Mouse (Mus musculus): ENCODE measurements around the gene Hnf1a. TPM values are rescaled to one million over a fixed set of nuclear protein-coding genes. Genes with fewer than 3 reads are reported as not detected.

Hnf1a gene
- polyA plus RNA-seq, 1 experiment from 2014 or later = 0.06 TPM

GRCm38 (mm10) chr5:115009961-115010360 is 39.1 kb upstream of the Hnf1a start:
- 61% methylated on average over 3 of the region's 3 CpGs for whole genome bisulfite sequencing
- Histone ChIP-seq H3K4me3 (replicated peaks; ENCODE audit: low read length) (no peak overlapping the region), H3K4me1 (replicated peaks; ENCODE audit: control insufficient read depth, insufficient read depth, low read length) (peaks cover 25% of the 10 kb centered on the region), H3K27me3 (replicated peaks; ENCODE audit: control insufficient read depth, insufficient read depth, low read length) (no peaks in the 10 kb centered on the region), H3K9me3 (ENCODE audit: control insufficient read depth, low read length) (no peaks in the 10 kb centered on the region), H3K36me3 (ENCODE audit: control insufficient read depth, insufficient read depth) (no peaks in the 10 kb centered on the region), H3K27ac (ENCODE audit: low read length) (no peak overlapping the region), H3K4me2 (ENCODE audit: low read length) (no peak overlapping the region), H3K9ac (replicated peaks; ENCODE audit: low read depth, low read length) (no peak overlapping the region)
- no peak for ATAC-seq

GRCm38 (mm10) chr5:115009143-115009542 is 38.2 kb upstream of the Hnf1a start:
- no peak overlapping the region for H3K4me3 ChIP-seq (replicated peaks; ENCODE audit: low read length)
- H3K27ac ChIP-seq (ENCODE audit: low read length) = no peak overlapping the region
- H3K4me2 ChIP-seq (ENCODE audit: low read length) = no peak overlapping the region
- H3K4me1 ChIP-seq (replicated peaks; ENCODE audit: control insufficient read depth, insufficient read depth, low read length) = peaks cover 20% of the 10 kb centered on the region
- no peaks in the 10 kb centered on the region for H3K9me3 ChIP-seq (ENCODE audit: control insufficient read depth, low read length)
- H3K36me3 ChIP-seq (ENCODE audit: control insufficient read depth, insufficient read depth) = no peaks in the 10 kb centered on the region
- H3K9ac ChIP-seq (replicated peaks; ENCODE audit: low read depth, low read length) = no peak overlapping the region
- no peaks in the 10 kb centered on the region for H3K27me3 ChIP-seq (replicated peaks; ENCODE audit: control insufficient read depth, insufficient read depth, low read length)
- ATAC-seq = no peak
- WGBS = 93% methylated on average over 6 of the region's 6 CpGs

GRCm38 (mm10) chr5:115008307-115008706 is 37.4 kb upstream of the Hnf1a start:
- WGBS = 93% methylated on average over 7 of the region's 7 CpGs
- H3K36me3 ChIP-seq (ENCODE audit: control insufficient read depth, insufficient read depth) = no peaks in the 10 kb centered on the region
- no peak for ATAC-seq
- no peak overlapping the region for H3K27ac ChIP-seq (ENCODE audit: low read length)
- H3K27me3 ChIP-seq (replicated peaks; ENCODE audit: control insufficient read depth, insufficient read depth, low read length) = no peaks in the 10 kb centered on the region
- no peak overlapping the region for H3K4me2 ChIP-seq (ENCODE audit: low read length)
- H3K4me3 ChIP-seq (replicated peaks; ENCODE audit: low read length) = no peak overlapping the region
- H3K9me3 ChIP-seq (ENCODE audit: control insufficient read depth, low read length) = no peaks in the 10 kb centered on the region
- no peak overlapping the region for H3K9ac ChIP-seq (replicated peaks; ENCODE audit: low read depth, low read length)
- peaks cover 16% of the 10 kb centered on the region for H3K4me1 ChIP-seq (replicated peaks; ENCODE audit: control insufficient read depth, insufficient read depth, low read length)

- no peak overlapping the region for H3K4me2 ChIP-seq (ENCODE audit: low read length)
- ATAC-seq = no peak
- no peaks in the 10 kb centered on the region for H3K27me3 ChIP-seq (replicated peaks; ENCODE audit: control insufficient read depth, insufficient read depth, low read length)
- H3K27ac ChIP-seq (ENCODE audit: low read length) = no peak overlapping the region
- no peak overlapping the region for H3K9ac ChIP-seq (replicated peaks; ENCODE audit: low read depth, low read length)
- H3K4me1 ChIP-seq (replicated peaks; ENCODE audit: control insufficient read depth, insufficient read depth, low read length) = peaks cover 11% of the 10 kb centered on the region
- H3K9me3 ChIP-seq (ENCODE audit: control insufficient read depth, low read length) = no peaks in the 10 kb centered on the region
- WGBS = 73% methylated on average over 5 of the region's 5 CpGs
- no peak overlapping the region for H3K4me3 ChIP-seq (replicated peaks; ENCODE audit: low read length)
- H3K36me3 ChIP-seq (ENCODE audit: control insufficient read depth, insufficient read depth) = no peaks in the 10 kb centered on the region
These were observed 36.9 kb upstream of the Hnf1a start for GRCm38 (mm10) chr5:115007768-115008167.

- 81% methylated on average over 13 of the region's 13 CpGs for WGBS
- Histone ChIP-seq H3K9ac (replicated peaks; ENCODE audit: low read depth, low read length) (no peak overlapping the region), H3K4me2 (ENCODE audit: low read length) (no peak overlapping the region), H3K36me3 (ENCODE audit: control insufficient read depth, insufficient read depth) (no peaks in the 10 kb centered on the region), H3K4me1 (replicated peaks; ENCODE audit: control insufficient read depth, insufficient read depth, low read length) (no peaks in the 10 kb centered on the region), H3K27me3 (replicated peaks; ENCODE audit: control insufficient read depth, insufficient read depth, low read length) (no peaks in the 10 kb centered on the region), H3K4me3 (replicated peaks; ENCODE audit: low read length) (no peak overlapping the region), H3K9me3 (ENCODE audit: control insufficient read depth, low read length) (no peaks in the 10 kb centered on the region), H3K27ac (ENCODE audit: low read length) (no peak overlapping the region)
- ATAC-seq = no peak
These were observed 32.5 kb upstream of the Hnf1a start for GRCm38 (mm10) chr5:115003224-115003873.

- Histone ChIP-seq H3K9ac (replicated peaks; ENCODE audit: low read depth, low read length) (no peak overlapping the region), H3K27ac (ENCODE audit: low read length) (no peak overlapping the region), H3K27me3 (replicated peaks; ENCODE audit: control insufficient read depth, insufficient read depth, low read length) (no peaks in the 10 kb centered on the region), H3K4me1 (replicated peaks; ENCODE audit: control insufficient read depth, insufficient read depth, low read length) (no peaks in the 10 kb centered on the region), H3K36me3 (ENCODE audit: control insufficient read depth, insufficient read depth) (no peaks in the 10 kb centered on the region), H3K4me3 (replicated peaks; ENCODE audit: low read length) (no peak overlapping the region), H3K9me3 (ENCODE audit: control insufficient read depth, low read length) (no peaks in the 10 kb centered on the region), H3K4me2 (ENCODE audit: low read length) (no peak overlapping the region)
- 95% methylated on average over 6 of the region's 6 CpGs for WGBS
- ATAC-seq = no peak
These were observed 31.9 kb upstream of the Hnf1a start for GRCm38 (mm10) chr5:115002781-115003180.

- Histone ChIP-seq H3K36me3 (ENCODE audit: control insufficient read depth, insufficient read depth) (no peaks in the 10 kb centered on the region), H3K4me3 (replicated peaks; ENCODE audit: low read length) (no peak overlapping the region), H3K27ac (ENCODE audit: low read length) (no peak overlapping the region), H3K4me1 (replicated peaks; ENCODE audit: control insufficient read depth, insufficient read depth, low read length) (no peaks in the 10 kb centered on the region), H3K4me2 (ENCODE audit: low read length) (no peak overlapping the region), H3K9ac (replicated peaks; ENCODE audit: low read depth, low read length) (no peak overlapping the region), H3K9me3 (ENCODE audit: control insufficient read depth, low read length) (no peaks in the 10 kb centered on the region), H3K27me3 (replicated peaks; ENCODE audit: control insufficient read depth, insufficient read depth, low read length) (no peaks in the 10 kb centered on the region)
- ATAC-seq = no peak
- 70% methylated on average over 8 of the region's 8 CpGs for WGBS
These were observed 30.6 kb upstream of the Hnf1a start for GRCm38 (mm10) chr5:115001464-115001863.

- Histone ChIP-seq H3K4me2 (ENCODE audit: low read length) (no peak overlapping the region), H3K27ac (ENCODE audit: low read length) (no peak overlapping the region), H3K4me1 (replicated peaks; ENCODE audit: control insufficient read depth, insufficient read depth, low read length) (no peaks in the 10 kb centered on the region), H3K4me3 (replicated peaks; ENCODE audit: low read length) (no peak overlapping the region), H3K36me3 (ENCODE audit: control insufficient read depth, insufficient read depth) (no peaks in the 10 kb centered on the region), H3K9ac (replicated peaks; ENCODE audit: low read depth, low read length) (no peak overlapping the region), H3K9me3 (ENCODE audit: control insufficient read depth, low read length) (no peaks in the 10 kb centered on the region), H3K27me3 (replicated peaks; ENCODE audit: control insufficient read depth, insufficient read depth, low read length) (no peaks in the 10 kb centered on the region)
- WGBS = 91% methylated on average over 2 of the region's 2 CpGs
- no peak for ATAC-seq
These were observed 29.6 kb upstream of the Hnf1a start for GRCm38 (mm10) chr5:115000503-115000902.

- no peak overlapping the region for H3K27ac ChIP-seq (ENCODE audit: low read length)
- H3K4me1 ChIP-seq (replicated peaks; ENCODE audit: control insufficient read depth, insufficient read depth, low read length) = no peaks in the 10 kb centered on the region
- H3K4me2 ChIP-seq (ENCODE audit: low read length) = no peak overlapping the region
- H3K9ac ChIP-seq (replicated peaks; ENCODE audit: low read depth, low read length) = no peak overlapping the region
- no peaks in the 10 kb centered on the region for H3K27me3 ChIP-seq (replicated peaks; ENCODE audit: control insufficient read depth, insufficient read depth, low read length)
- H3K36me3 ChIP-seq (ENCODE audit: control insufficient read depth, insufficient read depth) = no peaks in the 10 kb centered on the region
- no peaks in the 10 kb centered on the region for H3K9me3 ChIP-seq (ENCODE audit: control insufficient read depth, low read length)
- no peak overlapping the region for H3K4me3 ChIP-seq (replicated peaks; ENCODE audit: low read length)
- 79% methylated on average over 6 of the region's 6 CpGs for WGBS
- no peak for ATAC-seq
These were observed 26.4 kb upstream of the Hnf1a start for GRCm38 (mm10) chr5:114997327-114997726.

- Histone ChIP-seq H3K36me3 (ENCODE audit: control insufficient read depth, insufficient read depth) (no peaks in the 10 kb centered on the region), H3K4me3 (replicated peaks; ENCODE audit: low read length) (no peak overlapping the region), H3K9me3 (ENCODE audit: control insufficient read depth, low read length) (no peaks in the 10 kb centered on the region), H3K27me3 (replicated peaks; ENCODE audit: control insufficient read depth, insufficient read depth, low read length) (no peaks in the 10 kb centered on the region), H3K4me1 (replicated peaks; ENCODE audit: control insufficient read depth, insufficient read depth, low read length) (no peaks in the 10 kb centered on the region), H3K9ac (replicated peaks; ENCODE audit: low read depth, low read length) (no peak overlapping the region), H3K27ac (ENCODE audit: low read length) (no peak overlapping the region), H3K4me2 (ENCODE audit: low read length) (no peak overlapping the region)
- ATAC-seq = no peak
- WGBS = 85% methylated on average over 16 of the region's 16 CpGs
These were observed 25.6 kb upstream of the Hnf1a start for GRCm38 (mm10) chr5:114996447-114996846.

Measured in forebrain, embryonic 16.5 days (tissue).